Mouse (Mus musculus) kidney, adult 9 months (tissue): ENCODE measurements around the gene Ltf.
A peak's percentile ranks its signal among the peaks of the same experiment; 100 is the strongest.

ENCODE experiments used
- DNase-seq: peaks from one replicate; pipeline ENCODE4 v3.0.0; 2022

The Ltf gene

DNA sequence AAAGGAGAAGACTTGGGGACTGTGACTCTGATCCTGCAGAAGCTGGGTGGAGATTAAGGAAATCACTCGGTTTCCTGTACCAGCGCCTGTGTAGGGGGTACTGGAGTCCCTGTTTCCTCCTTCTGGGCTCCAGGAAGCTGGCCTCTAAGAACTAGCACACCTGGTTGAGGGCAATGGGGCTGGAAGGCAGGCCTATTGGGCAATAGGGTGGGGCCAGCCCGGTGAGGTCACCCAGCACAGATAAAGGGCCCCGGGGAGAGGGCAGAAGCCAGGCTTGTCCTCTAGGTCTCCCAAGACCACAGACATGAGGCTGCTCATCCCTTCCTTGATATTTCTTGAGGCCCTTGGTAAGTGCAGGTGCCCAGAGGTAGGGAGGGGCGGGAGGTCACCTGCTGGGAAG lies at the start of gene Ltf:
Gene Ltf, plus strand, starts transcription at position 250 of the 400 bp plus-strand sequence.
- no peak for DNase-seq

GRCm38 (mm10) chr9:110979411-110979810 lies 39.7 kb upstream of the Ltf start:
- no peak for DNase-seq

DNA sequence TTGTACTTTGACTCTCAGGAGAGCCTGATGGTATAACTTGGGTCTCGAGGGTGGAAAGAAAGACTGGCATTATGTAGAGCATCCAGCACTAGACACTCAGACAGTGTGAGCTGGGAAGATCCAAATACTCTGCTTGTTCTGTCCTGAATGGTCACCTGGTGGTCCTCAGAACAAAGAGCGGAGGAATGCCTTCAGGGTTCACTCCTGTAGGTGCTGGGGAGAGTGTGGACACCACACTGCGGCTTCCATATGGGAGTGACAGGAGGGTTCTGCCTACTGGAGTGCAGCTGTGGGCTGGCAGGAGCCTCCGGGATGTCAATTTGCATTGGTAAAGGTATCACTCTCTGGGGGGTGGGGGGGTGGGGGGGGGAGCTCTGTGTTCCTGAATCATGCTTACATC lies 36.7 kb upstream of the Ltf start:
- DNase-seq, result no peak

DNA sequence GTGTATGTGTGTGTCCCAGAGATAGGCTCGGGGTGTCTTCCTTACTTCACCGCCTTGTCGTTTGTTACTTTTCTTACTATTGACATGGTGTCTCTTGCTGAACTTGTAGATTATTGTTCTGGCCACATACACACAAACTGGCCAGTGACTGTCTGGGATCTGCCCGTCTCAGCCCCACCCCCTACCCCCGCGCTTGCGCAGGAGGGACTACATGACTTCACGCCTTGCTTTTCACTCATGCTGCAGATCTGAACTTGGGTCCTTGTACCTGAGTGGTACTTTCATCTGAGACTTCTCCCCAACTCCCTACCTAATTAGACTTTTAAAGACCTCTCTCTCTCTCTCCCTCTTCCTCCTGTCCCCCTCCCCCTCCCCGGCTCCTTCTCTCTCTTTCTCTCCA lies 35.0 kb upstream of the Ltf start:
- DNase-seq, result no peak

- no peak for DNase-seq
These were observed 33.5 kb upstream of the Ltf start for GRCm38 (mm10) chr9:110985541-110985940.

DNA sequence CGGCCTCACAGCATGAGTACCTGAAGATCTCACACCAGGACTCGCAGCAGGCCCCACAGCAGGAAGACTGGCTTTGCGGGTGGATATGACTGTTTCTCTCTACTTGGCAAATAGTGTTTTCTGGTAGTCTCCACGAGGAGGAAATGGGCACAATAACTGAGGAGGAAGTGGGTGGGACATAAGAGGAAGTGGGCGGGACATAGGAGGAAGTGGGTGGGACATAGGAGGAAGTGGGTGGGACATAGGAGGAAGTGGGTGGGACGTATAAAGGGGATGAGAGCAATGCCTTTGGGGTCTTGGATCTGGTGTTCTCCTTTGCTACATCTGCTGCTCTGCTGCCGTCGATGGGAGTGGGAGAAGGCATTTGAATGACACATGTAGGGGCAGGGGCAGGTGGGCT lies 33.1 kb upstream of the Ltf start:
- no peak for DNase-seq

- DNase-seq, result no peak
These were observed 31.7 kb upstream of the Ltf start for GRCm38 (mm10) chr9:110987331-110987730.

- no peak for DNase-seq
These were observed 31.0 kb upstream of the Ltf start for GRCm38 (mm10) chr9:110988078-110988477.

DNA sequence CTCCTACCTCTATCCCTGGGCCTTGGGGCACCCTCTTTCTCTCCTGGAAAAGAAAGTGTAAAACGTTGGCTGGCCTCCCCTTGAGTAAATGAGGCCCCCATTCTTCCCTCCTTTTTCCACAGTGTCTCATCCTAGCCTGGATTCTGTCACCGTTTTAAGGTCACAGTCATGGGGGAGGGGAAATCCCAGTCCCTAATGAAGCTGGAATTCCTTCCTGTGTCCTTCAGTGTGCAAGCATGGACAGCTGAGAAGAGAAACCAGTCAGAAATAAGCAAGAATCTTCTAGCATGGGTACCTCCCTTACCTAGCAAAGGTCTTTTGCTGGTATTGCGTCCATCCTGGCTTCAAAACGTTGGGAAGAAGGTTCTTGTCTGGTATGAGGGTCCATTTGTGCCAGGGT lies 29.9 kb upstream of the Ltf start:
- DNase-seq, result no peak

- DNase-seq, result peak; percentile 60
These were observed 29.5 kb upstream of the Ltf start for GRCm38 (mm10) chr9:110989543-110989942.

DNA sequence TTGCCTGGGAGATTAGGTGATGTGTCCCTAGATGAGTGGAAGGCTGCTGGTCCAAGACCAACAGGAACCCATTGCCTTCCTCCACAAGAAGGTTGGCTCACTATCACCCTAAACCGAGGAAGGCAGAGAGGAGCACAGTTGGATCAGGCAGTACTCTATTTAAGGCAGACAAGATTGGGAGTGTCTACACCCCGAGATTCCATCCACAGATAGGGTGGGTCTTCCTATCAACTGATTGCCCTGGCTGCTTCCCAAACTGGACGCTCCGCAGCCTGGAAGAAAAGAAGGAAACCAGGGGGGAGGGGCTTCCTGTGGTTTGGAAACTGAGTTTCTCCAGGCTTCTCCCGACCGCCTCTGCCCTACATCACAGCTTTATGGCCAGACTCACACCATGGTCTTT lies 28.9 kb upstream of the Ltf start, which contains the start of gene Rtp3:
Gene Rtp3, minus strand, starts transcription at position 380 of the 400 bp plus-strand sequence.
- DNase-seq, result peak; percentile 68

DNA sequence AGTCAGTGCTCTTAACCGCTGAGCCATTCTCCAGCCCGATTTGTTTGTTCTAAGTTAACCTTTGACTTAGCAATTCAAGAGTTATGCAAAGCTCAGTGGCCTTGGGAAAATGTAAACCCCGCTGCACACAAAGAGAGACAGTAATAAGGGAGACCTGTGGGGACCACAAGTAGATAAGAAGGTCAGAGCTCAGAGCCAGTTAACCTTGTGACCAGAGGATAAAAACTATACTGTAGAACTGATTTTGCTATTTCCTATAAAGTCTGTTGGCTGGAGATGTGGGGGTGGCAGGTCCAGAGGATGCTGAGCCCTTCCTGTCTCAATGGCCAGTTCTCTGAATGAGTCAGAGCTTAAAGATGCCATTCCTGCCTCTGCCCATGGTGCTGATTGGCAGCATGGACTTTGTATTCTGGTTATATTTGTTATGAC lies 25.8 kb upstream of the Ltf start:
- peak; percentile 40 for DNase-seq

- peak; percentile 90 for DNase-seq
These were observed 24.3 kb upstream of the Ltf start for GRCm38 (mm10) chr9:110994716-110995172.

DNA sequence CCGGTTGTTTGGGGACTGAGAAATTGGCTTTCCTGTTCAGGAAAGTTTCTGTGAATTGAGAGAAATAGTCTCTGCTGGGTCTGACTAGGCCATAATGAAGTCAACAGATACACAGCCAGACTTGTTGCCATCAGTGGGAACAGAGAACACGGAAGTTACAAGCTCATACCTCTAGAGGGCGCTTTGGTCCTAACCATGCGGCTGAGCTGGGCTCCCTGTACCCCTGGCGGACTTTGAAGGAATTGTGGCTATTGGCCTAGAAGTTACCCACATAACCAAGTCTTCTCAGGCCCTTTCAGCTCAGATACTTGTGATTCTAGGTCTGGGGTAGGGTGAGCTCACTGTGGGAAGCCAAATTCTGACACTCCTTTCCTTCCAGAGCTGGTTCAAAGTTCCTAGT lies 21.8 kb upstream of the Ltf start:
- DNase-seq, result peak; percentile 85

GRCm38 (mm10) chr9:110999056-110999455 lies 20.0 kb upstream of the Ltf start:
- DNase-seq, result peak; percentile 31

- peak; percentile 71 for DNase-seq
These were observed 19.2 kb upstream of the Ltf start for GRCm38 (mm10) chr9:110999856-111000255.

GRCm38 (mm10) chr9:111001621-111002020 lies 17.4 kb upstream of the Ltf start:
- no peak for DNase-seq

DNA sequence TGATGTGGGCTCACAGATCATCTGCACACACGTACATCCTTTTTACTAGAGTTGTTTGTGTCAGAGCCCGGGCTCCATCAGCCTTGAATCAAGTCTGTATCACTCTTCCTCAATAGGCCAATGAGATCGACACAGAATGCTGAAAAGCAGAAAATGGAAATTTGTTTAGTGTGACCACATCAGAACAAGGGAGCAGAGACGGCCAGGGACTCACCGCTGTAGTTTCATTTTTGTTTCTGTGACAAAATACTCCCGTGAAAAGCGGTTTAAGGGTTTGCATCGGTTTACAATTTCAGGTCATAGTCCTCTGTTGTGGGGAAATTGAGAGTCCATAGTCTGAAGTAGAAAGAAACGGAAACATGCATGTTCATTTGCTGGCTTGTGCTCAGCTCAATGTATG lies 15.8 kb upstream of the Ltf start:
- DNase-seq, result no peak

- no peak for DNase-seq
These were observed 12.5 kb upstream of the Ltf start for GRCm38 (mm10) chr9:111006544-111006943.

GRCm38 (mm10) chr9:111009763-111010162 lies 9.3 kb upstream of the Ltf start:
- DNase-seq, result no peak

DNA sequence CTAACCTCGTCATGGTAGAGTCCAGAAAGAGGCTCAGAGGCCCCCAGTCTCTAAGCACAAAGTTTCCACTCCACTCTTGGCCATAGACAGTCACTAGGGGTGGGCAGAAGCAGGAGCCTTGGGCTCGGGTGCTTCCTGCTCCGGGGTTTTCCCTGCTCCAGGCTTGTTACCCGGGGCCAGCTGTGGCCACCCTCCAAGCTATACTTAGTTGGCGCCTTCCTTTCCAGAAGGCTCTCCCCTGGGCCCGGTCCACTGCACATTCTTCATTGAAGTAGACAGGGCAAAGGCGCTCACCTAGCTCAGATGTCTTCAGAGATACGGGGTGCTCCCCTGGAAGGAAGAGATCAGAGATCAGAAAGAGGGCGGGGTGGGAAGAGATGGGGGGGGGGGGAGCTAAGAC lies 7.5 kb upstream of the Ltf start:
- DNase-seq, result peak; percentile 56

GRCm38 (mm10) chr9:111012041-111012440 lies 7.0 kb upstream of the Ltf start:
- peak; percentile 49 for DNase-seq

DNA sequence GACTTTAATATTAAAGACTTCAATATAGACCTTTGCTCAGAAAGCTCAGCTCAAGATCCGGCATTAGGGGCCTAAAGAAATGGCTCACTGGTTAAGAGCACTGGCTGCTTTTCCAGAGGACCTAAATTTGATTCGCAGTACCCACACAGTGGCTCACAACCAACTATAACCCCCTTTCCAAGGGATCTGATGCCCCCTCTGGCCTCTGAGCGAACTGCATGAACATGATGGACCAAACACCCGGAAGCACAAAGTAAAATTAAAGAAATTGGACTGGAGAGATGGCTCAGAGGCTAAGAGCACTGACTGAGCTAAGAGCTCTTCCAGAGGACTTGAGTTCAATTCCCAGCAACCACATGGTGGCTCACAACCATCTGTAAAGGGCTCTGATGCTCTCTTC lies 3.4 kb upstream of the Ltf start:
- no peak for DNase-seq

- DNase-seq, result no peak
These were observed 7.7 kb downstream of the Ltf start for GRCm38 (mm10) chr9:111026791-111027190.

- DNase-seq, result no peak
These were observed 14.6 kb downstream of the Ltf start for GRCm38 (mm10) chr9:111033717-111034116.

DNA sequence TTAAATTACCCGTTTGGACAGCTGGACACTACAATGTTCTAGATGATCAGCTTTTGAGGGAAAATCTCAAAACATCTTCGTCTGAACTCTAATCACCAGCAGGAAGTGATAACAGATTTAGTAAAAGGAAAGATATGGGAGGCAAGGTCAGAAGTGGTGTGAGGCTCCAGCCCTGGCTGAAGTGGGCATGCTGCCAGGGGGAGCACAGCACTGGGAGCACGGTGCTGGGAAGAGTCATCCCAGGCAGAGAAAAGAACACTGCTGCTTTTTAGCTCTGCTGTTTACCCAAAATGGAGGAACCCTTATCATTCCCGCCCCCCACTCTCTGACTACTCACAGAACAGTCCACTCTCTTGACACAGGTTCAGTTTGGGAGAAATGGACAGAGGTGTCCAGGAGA lies 20.9 kb downstream of the Ltf start:
- no peak for DNase-seq
